Mouse (Mus musculus): ENCODE data around the gene Tfb1m. TPM values are rescaled to one million over a fixed set of nuclear protein-coding genes. Genes with fewer than 3 reads are reported as not detected.

Tfb1m gene
- polyA plus RNA-seq (2015; fragmentation: Illumina TruSeq; extraction: RNeasy Lipid Tissue Mini Kit (QIAGEN cat#74804); ENCODE audit: insufficient read depth, low replicate concordance), result 14.1 TPM

DNA sequence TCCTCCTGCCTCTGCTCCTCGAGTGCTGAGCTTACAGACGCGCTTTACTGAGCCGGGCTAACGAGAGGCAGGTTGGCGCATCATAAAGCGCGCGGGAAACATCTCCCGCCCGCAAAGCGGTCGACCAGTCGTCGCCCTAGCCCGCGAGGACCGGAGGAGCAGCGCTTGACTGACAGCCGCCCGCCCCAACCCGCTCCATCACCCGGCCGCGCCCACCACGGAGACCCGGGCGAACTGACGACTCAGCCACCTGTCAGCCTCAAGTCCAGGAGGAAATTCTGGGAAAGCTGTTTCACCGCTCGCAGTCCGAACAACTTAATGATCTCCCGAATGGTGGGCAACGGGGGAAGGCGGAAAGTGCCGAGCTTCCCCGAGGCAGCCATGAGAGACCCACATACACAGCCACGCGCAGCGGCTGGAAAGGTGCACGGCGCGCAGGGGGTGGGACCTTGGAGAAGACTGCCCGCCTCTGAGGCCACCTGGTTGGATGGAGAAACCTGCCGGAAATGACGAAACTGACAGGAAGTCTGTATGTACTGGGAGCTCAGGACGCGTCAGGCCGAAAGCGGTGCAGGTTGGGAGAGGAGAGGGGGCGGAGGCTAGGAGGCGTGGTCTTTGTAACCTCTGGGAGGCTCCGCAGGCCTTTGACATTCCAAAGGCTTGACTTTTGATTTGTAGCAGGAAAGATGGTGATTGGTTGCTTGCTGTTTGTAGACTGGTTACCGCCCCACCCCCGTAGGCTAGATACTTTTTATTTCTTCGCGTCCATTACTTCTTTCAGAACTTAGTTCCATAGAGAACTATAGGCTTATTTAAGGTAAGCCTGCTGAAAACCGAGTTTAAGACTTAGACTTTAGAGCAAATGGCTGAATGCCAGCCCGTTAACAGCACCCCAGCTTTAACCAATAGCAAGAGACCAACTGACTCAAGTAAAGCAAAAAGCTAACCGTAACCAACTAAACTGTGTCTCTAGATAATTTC is at the start of gene Tfb1m:
TSS of gene Tfb1m (minus strand) at position 451 of the 981 bp plus-strand sequence.

DNA sequence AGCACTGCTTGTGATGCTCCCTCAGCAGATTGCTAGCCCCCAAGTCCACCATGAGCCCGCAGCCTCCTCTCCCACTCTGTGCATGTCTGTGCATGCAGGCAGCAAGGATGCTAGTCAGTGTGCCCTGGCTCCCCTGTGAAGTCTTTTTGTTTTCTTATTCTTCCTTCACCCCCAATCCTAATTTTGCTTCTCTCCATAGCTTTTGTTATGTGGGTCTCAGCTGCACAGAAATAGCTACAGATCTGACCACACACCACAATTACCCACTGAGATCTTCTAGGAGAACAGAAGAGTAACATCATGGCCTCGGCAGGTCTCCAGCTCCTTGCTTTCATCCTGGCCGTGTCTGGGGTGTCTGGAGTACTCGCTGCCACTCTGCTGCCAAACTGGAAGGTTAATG is 25.3 kb downstream of the Tfb1m start, which contains the start of gene Cldn20:
TSS of gene Cldn20 (plus strand) at position 301 of the 400 bp plus-strand sequence.

Other genes with a start within 250 kb of the Tfb1m start
- gene Tiam2, start 231.2 kb downstream of the Tfb1m start, polyA plus RNA-seq (2015; fragmentation: Illumina TruSeq; extraction: RNeasy Lipid Tissue Mini Kit (QIAGEN cat#74804); ENCODE audit: insufficient read depth, low replicate concordance), result 1.9 TPM
- not detected for gene Cldn20, start 25.2 kb downstream of the Tfb1m start, polyA plus RNA-seq (2015; fragmentation: Illumina TruSeq; extraction: RNeasy Lipid Tissue Mini Kit (QIAGEN cat#74804); ENCODE audit: insufficient read depth, low replicate concordance)
- not detected for gene Nox3, start 138.5 kb upstream of the Tfb1m start, polyA plus RNA-seq (2015; fragmentation: Illumina TruSeq; extraction: RNeasy Lipid Tissue Mini Kit (QIAGEN cat#74804); ENCODE audit: insufficient read depth, low replicate concordance)

Data from spleen, adult 10 weeks (tissue).